Mouse (Mus musculus) embryo, embryonic 11.5 days (tissue): ENCODE measurements around the gene Ube2c.

Experiments
- DNase-seq: peaks from one replicate; pipeline ENCODE4 v3.0.0-alpha.2; 2012; ENCODE audit warnings: low read depth, low spot score

Ube2c gene

DNA sequence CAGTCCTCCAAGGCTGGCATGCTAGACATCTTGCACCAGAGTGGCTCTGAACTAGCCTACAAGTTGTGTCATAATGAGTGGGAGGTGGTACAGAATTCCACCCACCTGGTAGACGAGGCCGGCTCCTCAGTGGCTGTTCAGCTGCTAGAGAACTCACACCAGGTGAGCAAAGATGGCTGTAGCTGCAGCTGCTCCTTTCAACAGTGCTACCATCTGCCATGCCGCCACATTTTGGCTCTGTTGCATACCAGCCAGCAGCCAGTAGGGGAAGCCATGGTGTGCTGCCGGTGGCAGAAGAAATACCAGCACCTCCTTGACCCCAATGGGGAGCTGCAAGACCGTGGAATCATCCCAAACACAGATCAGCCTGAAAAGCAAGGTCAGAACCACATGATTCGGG is 51.4 kb downstream of the Ube2c start:
- no peak for DNase-seq

GRCm38 (mm10) chr2:164822636-164823165 is 53.0 kb downstream of the Ube2c start, which contains the start of gene Zswim1:
Gene Zswim1 (plus strand): TSS chr2:164822686.
- peak; percentile 95 for DNase-seq

- no peak for DNase-seq
Observed at GRCm38 (mm10) chr2:164823181-164823585, 53.5 kb downstream of the Ube2c start.

GRCm38 (mm10) chr2:164823969-164824368 is 54.3 kb downstream of the Ube2c start:
- no peak for DNase-seq

DNA sequence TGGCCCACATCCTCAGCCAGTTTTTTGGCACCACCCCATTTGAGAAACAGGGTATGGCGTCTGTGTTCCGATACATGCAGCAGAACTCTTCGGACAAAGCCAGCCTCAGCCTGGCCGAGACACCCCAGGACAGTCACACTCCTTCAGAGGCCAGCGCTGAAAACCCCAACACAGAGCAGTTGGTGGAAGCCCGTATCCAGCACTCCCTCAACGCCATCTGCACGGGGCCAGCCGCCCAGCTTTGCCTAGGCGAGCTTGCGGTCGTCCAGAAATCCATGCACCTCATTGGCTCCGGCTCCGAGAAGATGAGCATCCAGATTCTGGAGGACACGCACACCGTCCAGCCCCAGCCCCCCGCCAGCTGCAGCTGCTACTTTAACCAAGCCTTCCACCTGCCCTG is 55.8 kb downstream of the Ube2c start:
- DNase-seq, result no peak

DNA sequence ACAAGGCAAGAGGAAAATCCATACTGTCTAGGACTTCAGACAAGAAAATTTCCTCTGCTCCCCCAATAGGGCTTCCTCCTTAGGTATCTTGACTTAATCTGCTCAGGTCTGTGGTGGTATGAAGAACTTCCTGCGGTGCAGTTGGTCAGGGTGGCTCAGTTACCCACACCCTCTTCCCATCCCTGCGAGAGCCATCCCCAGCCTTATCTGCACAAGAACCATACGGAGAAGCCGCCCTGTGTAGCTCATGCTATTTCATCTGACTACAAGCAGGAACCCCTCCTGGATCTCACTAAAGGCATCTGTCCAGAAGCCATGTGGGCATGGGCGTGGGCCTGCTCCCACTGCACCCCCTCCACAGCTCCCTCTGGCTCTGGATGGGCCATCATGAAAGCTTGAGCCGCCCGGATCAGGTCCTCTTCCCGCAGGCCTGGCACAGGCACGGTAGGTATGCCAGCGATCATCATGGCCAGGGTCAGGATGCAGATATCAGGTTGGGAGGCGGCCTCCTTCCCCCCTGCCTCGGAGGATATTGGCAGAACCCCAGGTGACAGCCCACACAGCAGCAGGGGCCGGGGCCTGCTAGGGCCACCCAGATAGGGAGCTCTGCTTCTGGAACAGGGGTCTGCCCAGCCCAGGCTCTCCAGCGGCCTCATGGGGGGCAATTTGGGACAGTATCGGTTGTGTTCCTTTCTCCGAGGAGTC is 57.6 kb downstream of the Ube2c start:
- no peak for DNase-seq
